Mouse (Mus musculus): Measurements from ENCODE around the gene Kif21b. TPM values are rescaled to one million over a fixed set of nuclear protein-coding genes. Genes with fewer than 3 reads are reported as not detected.

Kif21b gene
- total RNA-seq, 2 experiments from 2014 or later = 52.0 to 68.8 TPM

DNA sequence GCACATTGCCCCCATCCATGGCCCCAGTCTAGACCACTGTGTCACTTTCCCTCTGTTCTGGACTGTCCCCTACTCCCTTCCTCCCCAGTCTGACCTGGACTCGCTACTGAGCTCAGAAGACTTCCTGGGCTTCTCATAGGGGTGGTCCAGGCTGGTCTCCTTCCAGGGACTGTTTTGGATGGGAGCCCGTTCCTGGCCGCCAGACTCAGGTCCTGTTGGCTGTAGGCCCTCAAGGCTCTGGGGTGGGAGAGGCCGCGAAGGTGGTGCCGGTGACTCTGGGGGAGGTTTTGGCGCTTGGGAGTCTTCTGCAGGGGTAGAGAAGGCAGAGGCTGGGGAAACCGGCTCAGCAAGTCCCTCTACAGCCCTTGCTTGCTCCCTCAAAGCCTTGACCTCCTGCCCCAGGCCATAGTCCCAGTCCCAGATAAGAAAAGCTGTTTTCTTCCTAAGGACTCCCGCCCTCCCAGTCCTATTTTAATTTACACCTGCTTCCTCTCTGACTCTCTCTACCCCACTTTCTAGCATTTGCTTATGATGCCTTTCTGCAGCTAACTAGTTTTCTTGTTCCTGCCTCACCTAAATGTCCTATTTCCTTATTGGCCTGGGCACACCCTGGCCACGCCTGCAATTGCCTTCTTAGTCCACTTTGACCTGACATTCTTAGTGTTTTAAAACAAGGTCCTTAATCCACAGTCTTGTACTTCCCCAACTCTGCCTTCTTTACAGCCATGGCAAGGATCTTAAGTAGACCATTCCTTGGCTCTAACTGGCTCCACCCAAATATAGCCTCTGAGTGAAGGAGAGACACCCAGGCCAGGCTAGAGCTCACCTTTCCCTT is 89.1 kb downstream of the Kif21b start:
- DNase-seq (ENCODE audit: low spot score in 2 of 2) = no peak
- intact Hi-C loops (cut with DNase I) = no loop called here

DNA sequence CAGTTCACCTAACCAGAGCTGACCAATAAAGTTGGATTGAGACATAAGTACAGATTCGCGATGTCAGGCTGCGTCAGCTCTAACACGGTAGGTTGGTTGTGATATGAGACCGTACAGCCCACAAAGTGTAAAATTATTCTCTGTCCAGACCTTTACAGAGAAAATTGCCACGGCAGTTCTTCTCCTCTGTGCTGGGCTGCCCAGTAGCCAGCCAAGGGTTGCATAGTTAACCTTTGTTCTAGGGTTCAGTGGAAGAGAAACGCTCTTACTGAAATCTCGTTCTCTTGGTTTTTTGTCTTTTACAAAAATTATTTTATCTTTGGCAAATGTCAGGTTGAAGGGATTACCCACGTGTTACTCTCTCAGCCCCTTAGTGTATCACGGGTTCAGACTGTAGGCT is 91.2 kb downstream of the Kif21b start:
- intact Hi-C loops (cut with DNase I) = no loop called here

DNA sequence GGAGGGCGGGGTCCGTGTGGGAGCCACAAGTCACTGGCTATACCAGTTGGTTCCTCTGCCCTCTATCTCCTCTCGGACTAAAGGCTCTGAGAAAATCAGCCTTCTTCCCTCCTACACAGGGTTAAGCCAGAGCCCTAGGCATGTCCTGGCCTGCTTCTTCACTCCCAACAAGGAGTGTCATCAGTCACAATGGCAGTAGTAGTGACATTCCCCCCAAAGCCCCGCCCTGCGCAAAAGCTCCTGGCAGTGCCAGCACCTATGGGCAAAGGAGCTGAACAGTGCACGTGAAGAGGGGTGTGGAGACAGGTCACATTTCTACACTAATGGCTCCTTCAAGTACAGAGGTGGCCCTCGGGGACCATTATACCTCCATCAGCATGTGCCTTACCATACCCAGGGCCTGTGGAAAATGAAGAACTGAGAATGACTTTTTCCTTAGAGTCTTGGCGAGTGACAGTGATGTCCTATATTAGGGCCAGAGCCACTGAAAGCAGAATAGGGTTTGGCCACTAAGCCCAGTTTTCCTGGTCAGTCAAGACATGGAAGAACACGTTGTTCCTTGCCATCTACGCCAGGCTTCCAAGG is 92.7 kb downstream of the Kif21b start:
- intact Hi-C loops (cut with DNase I) = no loop called here
- DNase-seq (ENCODE audit: low spot score in 2 of 2) = no peak

More for the DNA sequence above, 91.2 kb downstream of the Kif21b start:
- no peak for DNase-seq (ENCODE audit: low spot score in 2 of 2)

DNA sequence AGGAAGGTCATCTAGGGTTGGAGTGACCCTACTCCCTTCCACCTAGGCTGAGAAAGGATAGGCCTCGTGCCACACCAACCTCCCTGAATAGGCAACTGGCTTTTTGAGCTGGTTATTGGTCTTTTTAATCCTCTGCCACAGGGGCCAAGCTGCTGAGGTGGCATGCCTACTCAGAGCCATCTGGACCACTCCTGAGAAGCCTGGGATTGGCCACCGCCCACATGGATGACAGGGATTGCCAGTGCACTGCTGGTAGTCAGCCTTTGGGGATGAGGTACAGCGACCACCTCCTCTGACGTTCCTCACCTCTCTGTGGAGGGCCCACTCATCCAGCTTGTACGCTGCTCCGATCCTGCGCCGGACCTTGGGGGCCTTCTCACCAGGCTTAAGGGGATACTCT is 94.7 kb downstream of the Kif21b start:
- intact Hi-C loops (cut with DNase I) = no loop called here
- DNase-seq (ENCODE audit: low spot score in 2 of 2) = no peak

DNA sequence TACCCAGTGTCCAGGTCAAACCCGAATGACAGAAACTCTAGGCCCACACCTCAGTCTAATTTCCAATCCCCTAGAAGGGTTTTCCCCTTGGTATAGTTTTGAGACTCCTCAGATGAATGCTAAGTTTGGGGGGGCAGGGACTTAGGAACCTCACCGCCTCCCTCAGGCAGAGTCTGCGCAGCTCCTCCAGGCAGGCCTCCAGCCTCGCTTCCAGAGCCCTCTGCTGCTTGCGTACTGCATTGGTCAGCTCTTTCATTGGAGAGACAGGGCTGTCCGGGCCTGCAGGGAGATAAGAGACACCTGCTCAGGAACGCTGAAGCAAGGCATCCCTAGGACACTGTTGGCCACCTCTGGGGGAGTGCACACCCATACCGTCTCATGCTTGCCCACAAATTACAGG is 95.4 kb downstream of the Kif21b start:
- no peak for DNase-seq (ENCODE audit: low spot score in 2 of 2)
- intact Hi-C loops (cut with DNase I) = no loop called here

Other genes starting within 250 kb of the Kif21b start
- under 1 TPM; 0.39 to 0.44 TPM for gene Pkp1, start 212.2 kb upstream of the Kif21b start, total RNA-seq (2021)
- 10 to 100 TPM; 12.8 to 16.3 TPM for gene Igfn1, start 125.0 kb upstream of the Kif21b start, total RNA-seq (2021)
- 10 to 100 TPM; 61.4 to 63.7 TPM for gene Tmem9, start 123.2 kb upstream of the Kif21b start, total RNA-seq (2021)
- 1 to 10 TPM; 1.6 to 3.6 TPM for gene Ascl5, start 80.6 kb upstream of the Kif21b start, total RNA-seq (2021)
- 1 to 10 TPM in 1 of 2 experiments, under 1 TPM in 1; 0.81 to 2.3 TPM for gene Cacna1s, start 78.6 kb upstream of the Kif21b start, total RNA-seq (2021)
- 1 to 10 TPM in 1 of 2 experiments, under 1 TPM in 1; 0.54 to 1.2 TPM for gene Mroh3, start 81.4 kb downstream of the Kif21b start, total RNA-seq (2021)
- 1 to 10 TPM; 2.5 to 3.3 TPM for gene Inava, start 102.9 kb downstream of the Kif21b start, total RNA-seq (2021)
- 1 to 10 TPM; 5.5 to 7.7 TPM for gene Gpr25, start 129.5 kb downstream of the Kif21b start, total RNA-seq (2021)
- 100 to 1,000 TPM; 129 to 138 TPM for gene Camsap2, start 214.7 kb downstream of the Kif21b start, total RNA-seq (2021)